Comparison of ENCODE assay signal across 9 mouse cellular contexts in the genomic region with DNA sequence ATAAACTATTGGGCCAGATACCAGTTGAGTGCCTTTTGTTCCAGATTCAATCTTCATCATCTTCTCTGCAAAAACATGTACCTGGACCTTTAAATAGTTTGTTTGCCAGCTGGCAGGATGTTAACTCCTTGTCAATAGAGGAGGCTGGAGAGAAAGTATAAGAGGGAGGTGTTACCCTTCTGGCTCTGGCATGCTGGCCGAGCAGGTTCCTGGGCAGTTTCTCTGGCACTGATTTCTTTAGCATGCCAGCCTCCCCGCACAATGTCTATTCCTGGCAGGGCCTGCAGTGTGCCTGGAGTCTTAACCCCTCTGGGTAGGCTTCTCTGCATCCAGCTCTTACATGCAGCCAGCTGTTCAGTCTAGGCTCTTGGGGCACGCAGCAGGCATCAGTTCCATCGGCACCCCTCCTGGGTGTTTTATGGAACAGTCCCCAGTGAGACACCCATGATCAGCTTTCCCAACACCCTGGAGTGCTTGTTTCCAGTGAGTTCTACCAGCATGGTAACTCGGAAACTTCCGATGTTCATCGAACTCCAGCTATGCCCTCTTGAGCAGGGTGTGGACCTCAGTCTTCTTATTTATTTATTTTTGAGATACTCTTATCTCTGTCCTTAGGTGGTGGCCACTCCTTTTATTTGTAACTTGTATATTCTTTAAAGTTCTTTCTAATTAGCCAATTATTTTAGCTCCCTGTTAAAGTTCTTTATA. TPM values are rescaled to one million over a fixed set of nuclear protein-coding genes. Genes with fewer than 3 reads are reported as not detected.
DNase-seq lines count a peak whose midpoint lies in the region; ATAC-seq and TF ChIP-seq lines count a peak whose summit lies in the region.
"Had no signal": no experiment of that assay in that cellular context is flagged by ENCODE, and none has a peak within 500 bp of the region (broad histone marks: within the 10 kb centered on the region; RNA-seq: fewer than 3 reads in every experiment).

No protein-coding gene starts in this region.

- WGBS in kidney, embryonic 16.5 days: 93% methylated on average over 7 of the region's 7 CpGs
- 86% methylated on average over 7 of the region's 7 CpGs for WGBS in kidney, postnatal 0 days
- 62% methylated on average over 7 of the region's 7 CpGs for WGBS in stomach, postnatal 0 days

- no peak overlapping the region for H3K9ac ChIP-seq in kidney, embryonic 16.5 days (replicated peaks; ENCODE audit: low read length)
- 0 out of 2 replicates have a peak overlapping the region, but pooled peaks have one; percentile 24 for H3K9ac ChIP-seq in kidney, postnatal 0 days (ENCODE audit: low read depth, low read length)
- H3K9ac ChIP-seq in stomach, postnatal 0 days (ENCODE audit: low read length): no peak overlapping the region
- H3K9ac ChIP-seq: limb, embryonic 13.5 days had no signal

- peak; percentile 38 for DNase-seq in kidney, adult 18-20 months
- DNase-seq in cerebellum, postnatal 10 days: peak; percentile 34 to 46
- DNase-seq in kidney, postnatal 0 days (ENCODE audit: low spot score): no peak
- DNase-seq in stomach, postnatal 0 days (ENCODE audit: low spot score): peak; percentile 79
- no peak for DNase-seq in layer of hippocampus, adult 11-12 months (ENCODE audit: low spot score)
- no peak for DNase-seq in layer of hippocampus, adult 18-20 months (ENCODE audit: low spot score in 2 of 2)

- H3K4me1 ChIP-seq in kidney, embryonic 16.5 days (ENCODE audit: insufficient read depth, low read length): no peaks in the 10 kb centered on the region
- H3K4me1 ChIP-seq in kidney, postnatal 0 days (replicated peaks; ENCODE audit: insufficient read depth, low read length): no peaks in the 10 kb centered on the region
- H3K4me1 ChIP-seq in stomach, postnatal 0 days (replicated peaks; ENCODE audit: control insufficient read depth, insufficient read depth): no peaks in the 10 kb centered on the region
- H3K4me1 ChIP-seq: limb, embryonic 13.5 days had no signal

- no peak overlapping the region for H3K4me2 ChIP-seq in kidney, embryonic 16.5 days (replicated peaks; ENCODE audit: low read depth, low read length)
- H3K4me2 ChIP-seq in kidney, postnatal 0 days (ENCODE audit: low read length): no peak overlapping the region
- 0 out of 2 replicates have a peak overlapping the region, but pooled peaks have one; percentile 8 for H3K4me2 ChIP-seq in stomach, postnatal 0 days (replicated peaks; ENCODE audit: low read depth)
- H3K4me2 ChIP-seq: limb, embryonic 13.5 days had no signal

- H3K27me3 ChIP-seq in kidney, embryonic 16.5 days (ENCODE audit: insufficient read depth, low read length): no peaks in the 10 kb centered on the region
- H3K27me3 ChIP-seq in kidney, postnatal 0 days (ENCODE audit: insufficient read depth, low read length): no peaks in the 10 kb centered on the region
- no peaks in the 10 kb centered on the region for H3K27me3 ChIP-seq in stomach, postnatal 0 days (ENCODE audit: control insufficient read depth, insufficient read depth, low read length)
- H3K27me3 ChIP-seq: limb, embryonic 13.5 days had no signal

- no peak for TF ChIP-seq EP300 in stomach, postnatal 0 days (optimal IDR thresholded peaks at IDR 0.05)

- no peaks in the 10 kb centered on the region for H3K9me3 ChIP-seq in kidney, embryonic 16.5 days (ENCODE audit: low read length)
- H3K9me3 ChIP-seq in kidney, postnatal 0 days (replicated peaks; ENCODE audit: low read length): no peaks in the 10 kb centered on the region
- no peaks in the 10 kb centered on the region for H3K9me3 ChIP-seq in stomach, postnatal 0 days (ENCODE audit: control insufficient read depth, low read length)
- H3K9me3 ChIP-seq: limb, embryonic 13.5 days had no signal

- H3K4me3 ChIP-seq in kidney, embryonic 16.5 days (ENCODE audit: low read length): no peak overlapping the region
- H3K4me3 ChIP-seq in kidney, postnatal 0 days (replicated peaks; ENCODE audit: low read depth, low read length): no peak overlapping the region
- no peak overlapping the region for H3K4me3 ChIP-seq in stomach, postnatal 0 days (ENCODE audit: low read depth, low read length)
- H3K4me3 ChIP-seq: limb, embryonic 13.5 days had no signal

- no peak for ATAC-seq in kidney, embryonic 16.5 days (ENCODE audit: low FRiP score, low TSS enrichment)
- ATAC-seq in kidney, postnatal 0 days (replicated peaks; ENCODE audit: low FRiP score, low read depth): no peak
- ATAC-seq in stomach, postnatal 0 days (ENCODE audit: low FRiP score, low TSS enrichment): peak; percentile 86
- no peak for ATAC-seq in granulocyte monocyte progenitor cell, adult 5-6 weeks (replicated peaks; ENCODE audit: poor library complexity, severe bottlenecking)

- H3K36me3 ChIP-seq in kidney, embryonic 16.5 days (ENCODE audit: insufficient read depth, low read length): no peaks in the 10 kb centered on the region
- no peaks in the 10 kb centered on the region for H3K36me3 ChIP-seq in kidney, postnatal 0 days (ENCODE audit: insufficient read depth, low read length)
- H3K36me3 ChIP-seq in stomach, postnatal 0 days (ENCODE audit: control insufficient read depth, insufficient read depth, low read length): no peaks in the 10 kb centered on the region; the same call in 1 of the 2 replicates

- H3K27ac ChIP-seq in kidney, embryonic 16.5 days (ENCODE audit: low read length): no peak overlapping the region
- no peak overlapping the region for H3K27ac ChIP-seq in kidney, postnatal 0 days
- peak overlapping the region; percentile 79 for H3K27ac ChIP-seq in stomach, postnatal 0 days (replicated peaks)
- H3K27ac ChIP-seq: limb, embryonic 13.5 days had no signal

- no peak for TF ChIP-seq CTCF in kidney, postnatal 0 days (IDR thresholded peaks at IDR 0.05; ENCODE audit: low read depth)
- no peak for TF ChIP-seq CTCF in stomach, postnatal 0 days (IDR thresholded peaks at IDR 0.05; ENCODE audit: low read depth)

RNA-seq across cellular contexts. Expression of gene Erh, which starts 10.0 kb away (rescaled TPM):
- polyA plus RNA-seq in kidney, embryonic 16.5 days (2015; fragmentation: Nextera tagmentation; extraction: Ambion mirVana): 279 and 331 TPM in 2 replicates
- 210 and 215 TPM in 2 replicates for polyA plus RNA-seq in kidney, postnatal 0 days (2015; fragmentation: Nextera tagmentation; extraction: Ambion mirVana)
- polyA plus RNA-seq in stomach, postnatal 0 days (2015; fragmentation: Nextera tagmentation; extraction: Ambion mirVana): 125 and 131 TPM in 2 replicates
- 129 and 164 TPM in 2 replicates for total RNA-seq in granulocyte monocyte progenitor cell, adult 5-6 weeks (2014; fragmentation: Nextera tagmentation)
- 75.6 and 95.5 TPM in 2 replicates for total RNA-seq in granulocyte monocyte progenitor cell, adult 5-6 weeks (2017)
- 10 to 100 TPM; 29.9 to 34.3 TPM for total RNA-seq in layer of hippocampus, adult 18-20 months (2021)

RNA-seq across cellular contexts. Expression of gene Slc39a9, which starts 10.4 kb away (rescaled TPM):
- 32.0 and 34.8 TPM in 2 replicates for polyA plus RNA-seq in kidney, embryonic 16.5 days (2015; fragmentation: Nextera tagmentation; extraction: Ambion mirVana)
- 21.1 and 21.2 TPM in 2 replicates for polyA plus RNA-seq in kidney, postnatal 0 days (2015; fragmentation: Nextera tagmentation; extraction: Ambion mirVana)
- 15.1 and 15.6 TPM in 2 replicates for polyA plus RNA-seq in stomach, postnatal 0 days (2015; fragmentation: Nextera tagmentation; extraction: Ambion mirVana)
- 31.3 and 33.5 TPM in 2 replicates for total RNA-seq in granulocyte monocyte progenitor cell, adult 5-6 weeks (2014; fragmentation: Nextera tagmentation)
- 11.5 and 13.5 TPM in 2 replicates for total RNA-seq in granulocyte monocyte progenitor cell, adult 5-6 weeks (2017)
- total RNA-seq in layer of hippocampus, adult 18-20 months (2021): 10 to 100 TPM; 37.6 to 40.6 TPM

RNA-seq across cellular contexts. Expression of gene Plekhd1, which starts 38.3 kb away (rescaled TPM):
- 2.7 TPM in 2 replicates for polyA plus RNA-seq in kidney, embryonic 16.5 days (2015; fragmentation: Nextera tagmentation; extraction: Ambion mirVana)
- polyA plus RNA-seq in kidney, postnatal 0 days (2015; fragmentation: Nextera tagmentation; extraction: Ambion mirVana): 3.5 and 4.0 TPM in 2 replicates
- 2.2 and 2.3 TPM in 2 replicates for polyA plus RNA-seq in stomach, postnatal 0 days (2015; fragmentation: Nextera tagmentation; extraction: Ambion mirVana)
- not detected in 2 replicates for total RNA-seq in granulocyte monocyte progenitor cell, adult 5-6 weeks (2014; fragmentation: Nextera tagmentation)
- total RNA-seq in granulocyte monocyte progenitor cell, adult 5-6 weeks (2017): not detected in 2 replicates
- 1 to 10 TPM; 5.7 to 8.3 TPM for total RNA-seq in layer of hippocampus, adult 18-20 months (2021)

Comparison
In these comparisons a context has a peak if more than half of its experiments do, and no peak if none do; other contexts are left out.
1. DNase-seq: peak in kidney, adult 18-20 months (single experiment), cerebellum, postnatal 10 days (2 of 2) and stomach, postnatal 0 days (single experiment); none in kidney, postnatal 0 days (single experiment), layer of hippocampus, adult 11-12 months (single experiment) and layer of hippocampus, adult 18-20 months (0 of 2).